Mouse (Mus musculus) layer of hippocampus, postnatal 14 days (tissue): ENCODE results near the gene Jade1. TPM values are rescaled to one million over a fixed set of nuclear protein-coding genes. Genes with fewer than 3 reads are reported as not detected.

Experiments
- DNase-seq, 2 experiments: peaks; one replicate each; pipeline ENCODE4 v3.0.0; 2021 to 2022; ENCODE audit warnings: low spot score in 2 of 2, mixed read lengths in 1 of 2
- long read RNA-seq, 2 experiments: library from polyadenylated mRNA; stranded (forward); transcript quantifications; one replicate each; pipeline ENCODE4 v2.0.0; 2021
- total RNA-seq, 2 experiments: library from RNA; stranded (reverse); gene quantifications; 2 replicates each; pipeline ENCODE4 v1.2.3; 2021

The Jade1 gene
- 10 to 100 TPM; 20.0 to 21.0 TPM for total RNA-seq
- long read RNA-seq, experiment 1, full-length matches to known transcripts, result 1 of 21 reads
- long read RNA-seq, experiment 1, partial matches to known transcripts, result 20 of 21 reads
- long read RNA-seq, experiment 1, other reads (novel, unspliced or antisense), result 0 of 21 reads
- long read RNA-seq, experiment 2, full-length matches to known transcripts, result 4 of 21 reads
- long read RNA-seq, experiment 2, partial matches to known transcripts, result 15 of 21 reads
- long read RNA-seq, experiment 2, other reads (novel, unspliced or antisense), result 2 of 21 reads

DNA sequence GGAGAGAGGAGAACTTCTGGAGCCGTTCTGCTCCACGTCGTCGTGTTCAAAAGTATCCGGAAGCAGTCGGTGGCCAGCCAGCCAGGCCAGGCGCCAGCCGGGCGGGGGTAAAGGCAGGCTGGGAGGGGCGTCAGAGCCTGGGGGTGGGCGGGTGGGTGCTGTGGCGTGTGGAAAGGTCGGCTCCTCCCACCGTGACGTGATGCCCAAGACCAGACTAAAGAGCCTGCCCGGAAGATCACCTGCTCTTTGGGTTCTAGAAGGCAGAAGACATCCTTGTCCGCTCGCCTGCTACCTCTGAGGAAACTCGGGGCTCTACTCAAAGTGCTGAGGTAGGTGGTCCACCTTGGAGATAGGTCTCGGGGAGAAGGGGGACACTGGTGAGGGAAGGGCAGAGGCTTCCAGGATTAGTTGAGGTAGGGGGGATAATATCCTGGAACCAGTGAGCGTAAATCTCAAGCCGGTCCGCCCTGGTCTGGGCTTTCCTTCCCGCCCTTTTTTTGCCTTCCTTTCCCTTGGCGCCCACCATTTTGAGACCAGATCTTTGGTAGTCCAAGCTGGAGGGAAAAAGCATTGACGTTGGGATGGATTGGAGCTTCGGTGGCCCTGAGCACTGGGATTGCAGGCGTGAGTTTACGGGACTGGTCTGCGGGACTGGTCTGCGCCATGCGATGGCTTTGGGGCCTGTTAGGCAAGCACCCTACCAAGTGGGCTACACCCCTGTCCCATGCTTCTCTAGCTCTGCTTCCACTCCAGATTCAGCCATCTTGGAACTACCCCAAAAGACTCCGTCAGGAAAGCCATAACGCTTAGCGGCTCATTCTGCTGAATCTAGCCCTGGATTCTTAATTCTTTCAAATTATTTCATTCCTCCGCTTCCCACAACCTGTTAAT is at the start of gene Jade1:
TSS of gene Jade1 (plus strand) at position 241 of the 891 bp plus-strand sequence.
- DNase-seq, result no peak

DNA sequence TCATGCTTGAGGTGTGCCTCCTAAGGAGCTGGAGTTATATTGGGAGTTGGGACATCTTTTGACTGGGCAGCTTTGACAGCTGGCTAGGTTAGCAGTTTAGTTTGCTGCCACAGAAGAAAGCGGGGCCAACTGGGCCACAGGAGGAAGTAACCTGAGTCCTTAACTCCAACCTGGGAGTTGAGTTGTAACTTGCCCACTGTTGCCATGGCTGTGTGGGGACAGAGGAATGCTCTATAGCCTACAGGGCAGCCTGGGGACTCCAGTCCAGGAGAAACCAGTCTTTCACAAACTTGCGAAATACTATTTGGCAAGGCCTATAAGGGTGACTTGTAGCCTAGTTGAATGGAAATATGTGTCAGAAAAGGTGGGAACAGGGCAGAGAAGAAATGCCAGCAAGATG is 46.1 kb upstream of the Jade1 start:
- DNase-seq, result no peak

DNA sequence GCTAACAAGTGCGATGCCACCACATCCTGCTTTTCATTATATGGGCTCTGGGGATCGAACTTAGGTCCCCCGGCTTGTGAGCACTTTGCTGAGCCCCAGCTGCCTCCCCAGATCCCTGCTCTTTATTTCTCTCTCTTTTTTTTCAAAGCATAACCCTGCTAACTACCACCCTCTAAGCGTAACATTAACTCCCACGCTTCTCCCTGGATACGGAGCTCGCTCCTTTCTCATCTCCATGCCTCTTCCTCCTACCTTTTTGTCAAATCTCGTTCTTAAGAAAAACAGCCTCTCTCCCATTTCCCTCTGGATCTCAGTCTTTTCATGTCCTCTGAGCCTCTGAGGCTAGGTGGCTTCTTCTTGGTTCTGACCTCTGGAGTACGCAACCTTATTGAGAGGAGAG is 45.3 kb upstream of the Jade1 start:
- DNase-seq, result no peak

GRCm38 (mm10) chr3:41510750-41511149 is 44.8 kb upstream of the Jade1 start:
- DNase-seq, result no peak

DNA sequence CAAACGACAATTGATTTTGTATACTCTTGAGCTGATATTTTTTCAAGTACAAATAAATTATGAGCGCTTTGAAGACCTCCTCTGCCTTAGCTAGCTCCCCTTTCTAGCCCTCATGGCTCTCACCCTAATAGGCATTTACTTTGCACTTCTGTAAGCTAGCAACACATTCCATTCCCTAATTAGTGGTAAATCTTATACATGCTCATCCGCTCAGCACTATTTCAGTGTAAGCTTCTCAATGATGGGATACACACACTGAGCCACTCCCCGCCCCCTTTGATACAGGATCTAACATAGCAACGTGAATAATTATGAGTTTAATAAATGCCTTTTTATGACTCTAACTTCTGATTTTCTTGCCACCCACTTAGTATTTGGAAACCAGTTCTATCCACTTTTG is 41.5 kb upstream of the Jade1 start:
- DNase-seq, result no peak

GRCm38 (mm10) chr3:41514683-41515305 is 40.7 kb upstream of the Jade1 start:
- no peak for DNase-seq

GRCm38 (mm10) chr3:41516961-41517518 is 38.5 kb upstream of the Jade1 start:
- DNase-seq, result no peak

GRCm38 (mm10) chr3:41520925-41521324 is 34.6 kb upstream of the Jade1 start:
- DNase-seq, result no peak

GRCm38 (mm10) chr3:41521733-41522132 is 33.8 kb upstream of the Jade1 start:
- no peak for DNase-seq

DNA sequence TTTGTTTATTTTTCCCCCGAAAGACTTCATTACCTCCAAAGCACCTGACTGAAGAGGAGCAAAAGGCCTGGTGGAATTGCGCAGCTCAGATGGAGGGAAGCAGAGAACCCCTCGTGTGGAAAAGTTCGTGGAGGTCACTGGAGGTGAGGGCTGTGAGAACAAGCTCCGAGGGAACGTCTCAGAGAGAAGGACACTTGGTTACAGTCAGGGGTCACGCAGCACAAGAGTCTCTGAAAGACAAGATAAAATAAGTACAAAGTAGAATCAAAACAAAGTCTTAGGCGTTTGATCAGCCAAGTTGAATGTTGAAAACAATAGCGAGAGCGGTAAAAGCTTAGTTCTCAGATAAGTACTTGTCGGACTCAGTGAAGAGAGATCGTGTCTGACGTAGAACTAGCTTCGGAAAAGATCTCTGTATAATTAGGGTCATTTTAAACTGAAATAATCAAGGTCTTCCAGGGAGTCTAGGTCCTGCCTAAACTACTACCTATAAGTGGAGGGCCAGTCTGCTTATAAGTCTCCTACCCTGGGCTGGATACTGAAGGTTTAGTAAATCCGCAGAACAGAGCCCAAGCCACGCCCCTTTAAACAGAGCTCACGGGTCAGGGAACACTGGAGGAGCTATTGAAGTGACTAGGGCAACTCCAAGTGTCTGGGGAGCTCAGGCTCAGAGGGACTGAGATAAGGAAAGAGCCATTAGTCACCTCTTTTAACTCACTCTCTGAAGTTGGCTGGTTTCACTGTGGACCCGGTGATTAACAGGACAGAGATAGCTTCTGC is 33.1 kb upstream of the Jade1 start:
- no peak for DNase-seq

DNA sequence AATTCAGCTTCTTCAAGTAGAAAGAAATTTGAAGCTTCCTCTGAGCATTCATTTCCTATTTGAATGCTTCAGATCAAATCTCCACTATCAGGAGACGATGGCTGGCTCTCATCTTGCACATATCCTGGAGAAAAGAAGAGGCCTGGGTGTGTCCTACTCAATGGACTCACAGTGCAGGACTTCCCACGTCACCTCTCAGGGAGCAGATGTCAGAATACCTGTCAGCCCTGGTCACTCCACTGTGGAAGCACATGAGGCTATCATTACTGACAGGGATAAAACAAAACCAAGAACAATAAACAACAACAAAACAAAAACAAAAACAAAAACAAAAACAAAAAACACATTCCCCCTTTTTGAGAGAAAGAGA is 32.5 kb upstream of the Jade1 start:
- DNase-seq, result no peak

GRCm38 (mm10) chr3:41523460-41523859 is 32.1 kb upstream of the Jade1 start:
- no peak for DNase-seq

- DNase-seq, result no peak
These were observed 27.1 kb upstream of the Jade1 start for GRCm38 (mm10) chr3:41528291-41528969.

- no peak for DNase-seq
These were observed 25.4 kb upstream of the Jade1 start for GRCm38 (mm10) chr3:41530156-41530555.

DNA sequence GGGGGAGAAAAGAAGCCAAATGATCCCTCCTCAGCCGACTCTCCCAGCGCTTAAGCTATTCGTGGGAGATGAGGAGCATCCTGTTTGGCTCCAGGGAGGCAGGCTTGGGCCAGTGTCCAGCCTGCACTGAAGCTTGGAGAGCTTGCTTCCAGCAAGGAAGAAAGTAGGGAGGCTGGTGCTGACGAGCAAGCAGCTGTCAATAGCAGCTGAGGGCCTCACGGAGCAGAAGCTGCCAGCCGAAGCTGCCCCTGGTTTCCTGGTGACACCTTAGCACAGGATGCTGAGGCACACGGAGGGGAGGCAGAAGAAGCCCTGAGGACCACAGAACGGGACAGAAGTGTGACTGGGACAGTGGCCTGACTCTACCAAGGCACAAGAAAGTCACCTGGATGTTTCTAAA is 24.0 kb upstream of the Jade1 start:
- DNase-seq, result no peak

GRCm38 (mm10) chr3:41532109-41532508 is 23.4 kb upstream of the Jade1 start:
- DNase-seq, result no peak

DNA sequence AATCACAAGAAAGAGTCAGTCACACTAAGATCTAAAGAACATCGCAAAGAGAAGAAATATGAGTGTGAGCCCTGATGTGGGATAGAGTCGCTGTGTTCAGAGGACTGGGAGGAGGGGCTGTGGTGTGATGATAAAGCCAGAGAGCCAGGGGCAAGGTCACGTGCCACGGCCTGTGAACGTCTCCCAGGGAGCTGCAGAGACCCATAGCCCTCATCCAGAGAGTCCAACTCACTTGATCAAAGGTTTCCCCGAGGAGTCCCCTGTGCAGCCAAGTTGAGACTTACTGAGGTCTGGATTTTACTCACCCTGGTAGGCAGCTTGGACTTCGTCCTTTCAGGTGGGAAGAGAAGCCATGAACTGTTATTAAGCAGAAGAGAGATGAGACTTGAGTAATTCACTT is 21.9 kb upstream of the Jade1 start:
- no peak for DNase-seq

- no peak for DNase-seq
These were observed 17.6 kb upstream of the Jade1 start for GRCm38 (mm10) chr3:41537957-41538356.

DNA sequence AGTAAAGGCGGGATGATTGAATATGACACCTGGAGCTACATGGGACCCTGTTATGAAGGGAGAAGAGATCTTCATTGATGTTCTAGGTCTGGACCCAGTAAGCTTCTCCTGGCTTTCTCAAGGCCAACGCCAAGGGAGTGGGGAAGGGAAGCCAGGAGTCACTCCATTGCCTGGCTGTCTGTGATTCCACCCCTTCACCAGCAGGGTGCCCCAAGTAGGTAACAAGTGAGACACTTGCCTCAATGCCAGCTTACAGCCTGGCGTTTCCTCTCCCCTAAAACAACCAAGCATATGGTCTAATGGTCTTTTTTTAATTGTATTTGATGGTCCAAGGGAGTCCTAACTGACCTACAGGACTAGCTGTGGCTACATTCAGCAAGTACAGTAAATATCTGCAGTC is 14.2 kb upstream of the Jade1 start:
- DNase-seq, result no peak

DNA sequence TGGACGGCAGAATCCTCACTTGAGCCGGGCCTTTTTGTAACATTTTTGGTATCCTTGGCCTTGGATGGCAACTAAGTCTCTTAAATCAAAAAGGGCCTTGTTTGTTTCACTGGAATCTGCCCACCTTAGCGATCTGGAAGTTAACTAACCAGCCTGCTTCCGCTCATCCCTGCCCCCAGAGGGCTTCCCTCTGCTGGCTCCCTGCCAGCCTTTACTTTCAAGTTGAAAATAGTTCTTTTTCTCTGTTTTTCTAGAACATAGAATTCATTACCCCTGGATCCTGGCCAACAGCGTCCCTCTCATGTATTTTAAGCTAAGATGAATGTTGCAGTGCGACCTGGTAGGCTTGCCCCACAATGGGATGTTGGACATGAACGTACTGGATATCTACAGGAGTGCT is 11.1 kb upstream of the Jade1 start:
- DNase-seq, result no peak
